Mouse (Mus musculus) cerebellum, adult 8-10 months (tissue): Measurements from ENCODE around the gene Igsf3.

Source experiments
- DNase-seq: peaks from one replicate; pipeline ENCODE4 v3.0.0; 2022

Gene Igsf3

GRCm38 (mm10) chr3:101460618-101461017 lies 83.7 kb downstream of the Igsf3 start:
- no peak for DNase-seq

GRCm38 (mm10) chr3:101461046-101461445 lies 84.2 kb downstream of the Igsf3 start:
- no peak for DNase-seq

DNA sequence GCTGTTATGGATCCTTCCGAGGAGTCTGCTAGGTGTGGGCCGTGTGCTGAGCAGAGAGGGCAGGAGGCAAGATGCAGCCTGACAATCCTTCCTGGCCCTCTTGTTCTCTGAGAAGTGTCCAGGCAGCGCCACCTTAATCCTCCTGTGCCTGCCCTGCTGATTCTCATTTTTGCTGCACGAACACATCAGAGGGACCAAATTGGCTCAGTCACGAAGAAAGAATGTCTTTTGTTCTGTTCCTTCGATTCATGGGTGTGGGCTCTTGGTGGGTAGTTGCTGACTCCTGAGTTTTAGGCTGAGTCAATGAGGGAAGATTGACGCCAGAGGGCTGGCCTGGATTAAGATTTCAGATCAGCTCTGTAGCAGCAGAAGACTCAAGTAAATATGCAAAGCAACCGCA lies 84.9 kb downstream of the Igsf3 start:
- DNase-seq: no peak

DNA sequence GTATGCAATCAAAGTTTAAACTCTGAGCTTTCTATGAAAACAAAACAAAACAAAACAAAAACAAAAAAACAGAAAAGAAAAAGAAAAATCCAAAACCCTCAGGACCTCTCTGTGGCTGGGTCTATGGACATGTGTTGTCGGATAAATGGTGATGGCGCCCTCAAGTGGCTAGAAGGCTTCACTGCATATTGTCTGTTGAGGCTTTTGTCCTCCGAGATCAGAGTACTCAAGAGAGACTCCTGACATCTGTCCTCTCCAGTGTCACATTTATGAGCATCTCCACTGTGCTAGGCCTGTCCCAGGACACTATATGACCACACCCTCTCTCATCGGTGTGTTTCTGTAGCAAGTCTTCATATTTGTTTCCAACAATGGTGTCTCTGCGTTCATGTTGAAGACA lies 85.4 kb downstream of the Igsf3 start:
- DNase-seq: peak; percentile 72

- DNase-seq: no peak
These were observed 86.6 kb downstream of the Igsf3 start for GRCm38 (mm10) chr3:101463491-101463890.

- no peak for DNase-seq
These were observed 92.8 kb downstream of the Igsf3 start for GRCm38 (mm10) chr3:101469675-101470074.

GRCm38 (mm10) chr3:101471881-101472280 lies 95.0 kb downstream of the Igsf3 start:
- no peak for DNase-seq

- no peak for DNase-seq
These were observed 105.1 kb downstream of the Igsf3 start for GRCm38 (mm10) chr3:101481951-101482350.

- no peak for DNase-seq
These were observed 106.5 kb downstream of the Igsf3 start for GRCm38 (mm10) chr3:101483256-101483983.

- DNase-seq: no peak
These were observed 109.3 kb downstream of the Igsf3 start for GRCm38 (mm10) chr3:101486054-101486765.

DNA sequence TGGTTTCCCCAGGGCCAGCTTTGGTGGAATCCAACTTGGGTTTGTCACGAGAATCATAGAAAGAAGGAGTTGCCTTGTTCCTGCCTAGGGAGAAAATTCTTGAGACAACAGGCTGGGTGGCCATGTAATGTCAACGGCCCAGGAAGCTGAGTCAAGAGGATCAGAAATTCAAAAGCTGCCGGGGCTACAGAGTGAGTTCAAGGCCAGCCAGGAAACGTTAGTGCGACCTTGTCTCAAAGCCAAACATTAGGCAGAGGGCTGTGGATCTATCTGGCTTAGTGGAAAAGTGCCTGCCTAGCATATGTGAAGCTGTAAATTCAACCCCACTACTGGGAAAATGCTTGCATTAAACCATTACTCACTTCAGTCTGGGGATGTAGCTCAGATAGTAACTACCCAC lies 110.6 kb downstream of the Igsf3 start:
- no peak for DNase-seq

- no peak for DNase-seq
These were observed 111.3 kb downstream of the Igsf3 start for GRCm38 (mm10) chr3:101488204-101488603.

DNA sequence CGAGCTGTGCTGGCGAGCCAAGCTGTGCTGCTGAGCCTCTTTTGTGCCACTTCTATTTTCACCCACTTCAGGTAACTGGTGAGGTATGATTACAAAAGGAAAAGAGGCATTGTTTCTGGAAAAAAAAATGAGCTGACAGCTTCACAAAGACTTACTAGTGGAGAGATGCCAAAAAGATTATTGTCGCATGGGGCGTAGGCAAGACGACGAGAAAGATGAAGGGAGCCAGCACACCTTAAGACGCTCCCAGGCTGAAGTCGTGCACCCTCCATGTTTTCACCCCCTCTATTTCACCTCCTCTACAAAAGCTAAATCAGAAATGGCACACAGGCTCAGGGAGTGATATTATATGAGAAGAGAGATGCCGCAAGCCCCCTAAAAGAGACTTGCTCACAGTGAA lies 113.6 kb downstream of the Igsf3 start:
- no peak for DNase-seq

DNA sequence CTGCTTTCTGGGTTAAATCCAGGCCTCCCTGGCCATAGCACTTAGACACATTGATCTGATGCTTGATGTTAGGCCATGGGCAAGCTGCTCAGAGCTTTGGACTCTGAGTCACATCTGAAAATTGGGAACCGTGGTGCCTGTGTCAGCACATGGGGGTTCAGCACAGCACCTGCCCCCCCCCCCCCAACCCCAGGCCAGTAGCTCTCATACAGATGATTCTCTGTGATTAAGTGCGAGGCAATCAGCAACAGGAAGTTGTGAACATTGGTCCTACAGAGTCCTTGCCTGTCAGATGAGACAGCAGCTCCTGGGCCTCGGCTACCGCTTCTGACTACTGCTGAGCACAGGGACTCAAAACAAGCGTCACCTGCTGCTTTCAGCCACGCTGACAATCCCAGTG lies 116.0 kb downstream of the Igsf3 start:
- DNase-seq: no peak

DNA sequence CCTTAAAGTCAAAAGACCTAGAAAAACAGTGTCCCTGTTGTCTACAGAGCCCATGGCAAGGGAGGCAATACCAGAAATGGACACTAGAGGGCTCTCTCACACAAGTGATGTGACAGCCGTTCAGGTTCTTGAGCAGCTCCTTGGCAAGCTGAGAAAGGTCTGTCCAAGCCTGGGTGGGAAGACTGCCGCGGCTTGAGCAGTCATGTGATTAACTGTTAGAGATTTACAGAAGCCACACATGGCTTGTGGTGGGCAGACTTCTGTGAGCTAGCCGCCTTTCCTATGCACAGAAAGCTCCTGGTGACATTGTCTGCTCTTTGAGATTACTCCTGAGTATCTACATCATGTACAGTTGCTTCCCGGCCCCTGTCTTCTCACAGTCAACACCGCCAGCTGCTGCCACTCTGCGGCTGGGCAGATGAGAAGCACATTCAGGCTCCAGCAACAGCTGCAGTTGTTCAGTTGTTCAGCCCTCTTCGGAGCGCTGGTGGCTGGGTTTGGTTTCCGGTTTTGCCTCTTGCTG lies 117.1 kb downstream of the Igsf3 start:
- DNase-seq: peak; percentile 91

DNA sequence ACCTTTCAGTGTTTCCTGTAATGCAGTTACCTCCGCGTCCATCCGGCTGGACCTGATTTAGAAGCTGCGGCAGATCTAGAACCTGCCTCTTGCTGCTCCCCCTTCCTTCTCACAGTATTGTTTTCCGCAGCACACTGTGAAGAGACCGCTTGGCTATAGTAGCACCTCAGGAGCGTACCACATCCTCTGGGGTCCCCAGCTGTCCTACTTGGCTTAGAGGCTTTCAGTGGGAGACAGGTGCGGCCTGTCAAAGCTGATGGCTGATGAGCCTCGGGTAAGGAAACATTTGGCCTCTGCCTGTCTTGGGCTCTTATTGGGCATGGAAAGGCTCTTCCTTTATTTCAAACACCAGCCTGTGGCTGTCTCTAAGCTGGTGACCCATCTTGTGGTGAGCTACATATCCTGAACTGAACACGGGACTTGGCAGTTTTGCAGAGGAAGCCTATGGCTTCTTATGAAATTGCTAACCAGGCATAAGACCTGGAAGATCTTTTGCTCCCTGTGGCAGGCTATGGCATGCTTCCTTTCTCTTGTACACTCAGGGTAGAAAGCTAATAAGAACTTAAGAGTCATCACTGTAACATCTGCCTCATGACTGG lies 120.6 kb downstream of the Igsf3 start:
- DNase-seq: no peak

- no peak for DNase-seq
These were observed 123.0 kb downstream of the Igsf3 start for GRCm38 (mm10) chr3:101499906-101500305.

DNA sequence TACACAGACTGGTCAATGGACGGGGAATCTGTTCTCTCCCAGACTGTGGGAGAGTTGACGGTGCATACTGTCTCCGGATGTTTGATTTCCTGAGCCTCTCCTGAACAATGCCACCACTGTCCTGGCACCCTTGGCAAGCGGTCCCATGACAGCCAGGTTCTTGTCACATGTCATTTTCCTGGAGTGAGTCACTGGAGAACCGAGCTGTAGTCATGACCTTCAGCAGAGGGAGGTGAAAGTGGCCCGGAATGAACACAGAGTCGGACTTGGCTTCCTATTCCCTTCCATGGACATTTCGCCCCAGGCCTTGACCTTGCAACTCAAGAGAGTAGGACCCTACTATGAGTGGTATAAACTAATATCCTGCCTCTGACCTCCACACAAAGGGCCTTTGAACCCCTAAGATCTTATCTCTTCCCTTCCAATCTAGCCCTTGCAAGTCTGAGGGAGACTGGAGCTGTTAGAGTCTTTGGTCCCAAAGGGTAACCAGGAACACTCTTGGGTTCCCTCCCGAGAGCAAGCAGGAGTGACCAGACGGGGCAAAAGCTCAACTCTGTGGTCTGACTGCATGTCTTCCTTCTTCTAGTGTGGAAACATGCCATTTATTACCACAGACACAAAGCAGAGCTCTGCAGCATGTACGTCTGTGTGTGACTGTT lies 123.6 kb downstream of the Igsf3 start:
- no peak for DNase-seq

- no peak for DNase-seq
These were observed 124.7 kb downstream of the Igsf3 start for GRCm38 (mm10) chr3:101501611-101502010.

DNA sequence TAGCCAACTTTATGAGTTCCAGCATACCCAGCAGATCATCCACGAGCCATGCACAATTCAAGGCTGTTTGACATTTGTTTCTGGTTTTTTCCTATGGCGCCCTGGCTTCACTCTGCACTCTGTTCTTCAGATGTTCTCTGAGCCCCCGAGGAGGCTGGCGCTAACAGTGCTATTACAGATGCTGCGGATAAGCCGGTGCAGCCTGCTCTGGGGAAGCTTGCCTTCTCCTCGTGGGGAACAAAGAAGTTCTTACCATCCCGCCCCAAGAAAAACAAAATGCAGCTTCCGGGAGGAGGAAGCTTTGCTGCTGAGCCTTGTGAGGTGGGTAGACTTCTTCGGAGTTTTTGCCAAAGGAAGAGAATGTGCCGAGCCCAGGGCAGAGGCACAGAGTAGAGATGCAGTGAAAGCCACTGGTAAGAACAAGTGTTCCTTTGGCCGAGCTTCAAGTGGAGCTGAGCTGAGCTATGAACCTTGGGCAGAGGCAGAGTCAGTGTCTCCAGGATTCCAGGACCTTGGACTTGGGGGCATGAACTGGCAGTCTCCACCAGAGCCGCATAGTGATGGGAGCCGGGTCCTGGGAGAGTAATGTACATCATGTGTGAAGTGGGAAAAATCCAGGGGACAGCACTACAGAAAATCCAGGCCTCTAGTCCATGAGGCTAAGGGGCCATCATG lies 125.3 kb downstream of the Igsf3 start:
- no peak for DNase-seq

DNA sequence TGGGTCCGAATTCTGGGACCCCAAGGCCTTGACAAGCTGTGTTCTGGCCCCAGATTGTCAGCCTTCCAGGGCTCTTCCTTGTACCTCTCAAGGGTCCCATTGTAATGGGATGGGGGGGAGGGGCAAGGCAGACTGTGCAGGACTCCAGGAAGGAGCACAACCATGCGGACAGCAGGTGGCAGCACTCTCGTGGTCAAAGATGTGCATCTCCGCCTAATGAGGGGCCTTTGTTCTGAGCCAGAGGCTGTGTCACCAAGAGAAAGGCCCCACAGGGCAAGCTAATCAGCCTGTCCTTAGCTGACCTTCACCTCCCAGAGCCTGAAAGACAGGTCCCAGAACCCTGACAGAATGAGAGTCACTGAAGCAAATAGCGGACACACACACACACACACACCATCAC lies 129.3 kb downstream of the Igsf3 start:
- peak; percentile 85 for DNase-seq

DNA sequence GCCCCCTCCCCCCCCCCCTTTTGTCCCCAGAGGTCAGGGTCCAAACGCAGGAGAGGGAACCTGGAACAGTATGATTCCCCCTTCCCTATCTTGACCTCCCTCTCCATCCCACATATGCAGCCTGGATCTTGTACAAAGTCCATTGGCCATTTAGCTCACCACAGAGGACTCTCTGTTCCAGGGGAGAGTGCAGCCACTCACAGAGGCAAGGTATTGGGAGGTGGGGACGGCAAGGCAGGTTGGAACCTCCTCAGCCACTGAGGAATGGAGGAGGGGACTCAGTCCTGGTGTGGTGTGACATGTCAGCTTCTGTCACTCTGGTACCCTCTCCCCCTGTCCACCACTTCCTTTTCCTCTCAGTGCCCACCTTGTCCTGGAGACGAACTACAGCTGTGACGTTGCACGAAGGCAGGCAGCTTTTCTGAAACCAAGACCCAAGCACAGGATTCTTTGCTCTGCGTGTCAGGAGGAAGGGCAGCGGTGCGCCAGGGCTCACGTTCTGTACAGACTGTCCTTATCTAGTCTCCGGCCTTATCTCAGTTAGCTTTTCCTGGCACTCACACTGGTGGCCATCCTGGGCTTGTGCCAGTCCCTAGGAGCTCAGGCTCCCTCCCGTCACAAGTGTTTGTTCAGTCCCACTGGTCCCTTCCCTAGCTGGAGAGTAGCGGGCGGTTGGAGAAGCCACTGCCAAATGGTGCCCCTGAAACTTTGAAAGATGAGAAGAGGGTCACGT lies 130.3 kb downstream of the Igsf3 start:
- DNase-seq: peak; percentile 29
